Mouse (Mus musculus) testis, adult 2 months (tissue): Measurements from ENCODE around the gene Cecr2.

Experiments used
- CTCF ChIP-seq: fragments of 200-500 bp; IDR thresholded peaks from 2 replicates; pipeline ENCODE4 v1.5.1; 2012; ENCODE audit warnings: low read depth, mild to moderate bottlenecking, inconsistent platforms, low read length, moderate library complexity; ENCODE audit not compliant: control insufficient read depth, insufficient read depth, insufficient replicate concordance
- POLR2A ChIP-seq: fragments of 200-500 bp; IDR thresholded peaks from 2 replicates; pipeline ENCODE4 v1.6.1; 2012; ENCODE audit warnings: low read depth, mild to moderate bottlenecking, inconsistent platforms, low read length, moderate library complexity; ENCODE audit not compliant: control insufficient read depth

DNA sequence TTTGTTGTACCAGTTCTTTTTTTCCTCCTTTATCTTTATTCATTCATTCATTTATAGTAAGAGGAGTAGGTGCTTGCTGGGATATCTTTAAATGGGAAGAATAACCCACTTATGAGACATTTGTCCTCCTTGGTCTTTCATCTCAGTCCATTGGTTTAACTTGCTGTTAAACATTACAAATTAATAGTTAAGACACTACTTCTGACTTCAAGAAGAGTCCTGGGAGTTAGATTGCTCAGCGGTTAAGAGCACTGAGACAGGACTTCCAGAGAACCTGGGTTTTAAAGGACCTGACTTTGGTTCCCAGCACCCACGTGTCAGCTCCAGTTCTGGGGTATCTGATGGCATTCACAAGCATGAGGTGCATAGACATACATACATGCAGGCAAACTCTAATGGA, 80.2 kb downstream of the Cecr2 start:
- no peak for TF ChIP-seq CTCF
- no peak for TF ChIP-seq POLR2A
